In genomic region chr10:5139246-5139931, GRCm38 (mm10) we compare ENCODE assay signal across 16 mouse cellular contexts.
A peak's percentile ranks its signal among the peaks of the same experiment; 100 is the strongest.
DNase-seq lines count a peak whose midpoint lies in the region; ATAC-seq and TF ChIP-seq lines count a peak whose summit lies in the region.
"Had no signal": no experiment of that assay in that cellular context is flagged by ENCODE, and none has a peak within 500 bp of the region (broad histone marks: within the 10 kb centered on the region; RNA-seq: fewer than 3 reads in every experiment).

No protein-coding gene starts in this region.

- no peak overlapping the region for H3K4me3 ChIP-seq in heart, embryonic 12.5 days
- H3K4me3 ChIP-seq in stomach, embryonic 14.5 days (ENCODE audit: low read depth, low read length), result no peak overlapping the region
- no peak overlapping the region for H3K4me3 ChIP-seq in stomach, postnatal 0 days (ENCODE audit: low read depth, low read length)
- H3K4me3 ChIP-seq in kidney, embryonic 14.5 days (ENCODE audit: low read length), result no peak overlapping the region
- no peak overlapping the region for H3K4me3 ChIP-seq in stomach, embryonic 16.5 days (replicated peaks; ENCODE audit: low read length)
- H3K4me3 ChIP-seq: embryonic facial prominence, embryonic 12.5 days; forebrain, embryonic 15.5 days; midbrain, embryonic 10.5 days had no signal

- TF ChIP-seq CTCF in stomach, postnatal 0 days (IDR thresholded peaks at IDR 0.05; ENCODE audit: low read depth), result no peak

- peak; percentile 9 to 11 for DNase-seq in heart, postnatal 10 days
- DNase-seq in stomach, postnatal 0 days (ENCODE audit: low spot score), result no peak
- no peak for DNase-seq in adrenal gland, postnatal 14 days
- DNase-seq: adrenal gland, adult 8-10 months; cerebellum, adult 9-11 months; thymus, postnatal 14 days had no signal

- 0 out of 2 replicates have a peak, but pooled peaks cover 3% of the 10 kb centered on the region for H3K9me3 ChIP-seq in heart, embryonic 12.5 days (replicated peaks)
- H3K9me3 ChIP-seq in stomach, embryonic 14.5 days (ENCODE audit: control insufficient read depth, low read depth, low read length), result no peaks in the 10 kb centered on the region
- H3K9me3 ChIP-seq in stomach, postnatal 0 days (ENCODE audit: control insufficient read depth, low read length), result no peaks in the 10 kb centered on the region
- H3K9me3 ChIP-seq in kidney, embryonic 14.5 days (ENCODE audit: control insufficient read depth, low read length), result no peaks in the 10 kb centered on the region
- no peaks in the 10 kb centered on the region for H3K9me3 ChIP-seq in stomach, embryonic 16.5 days (replicated peaks; ENCODE audit: control insufficient read depth, low read length)
- H3K9me3 ChIP-seq: embryonic facial prominence, embryonic 12.5 days; forebrain, embryonic 15.5 days; midbrain, embryonic 10.5 days had no signal

- H3K36me3 ChIP-seq in heart, embryonic 12.5 days, result peaks cover 41% of the 10 kb centered on the region
- no peaks in the 10 kb centered on the region; the same call in 1 of the 2 replicates for H3K36me3 ChIP-seq in stomach, embryonic 14.5 days (ENCODE audit: control insufficient read depth, insufficient read depth, low read length)
- H3K36me3 ChIP-seq in stomach, postnatal 0 days (ENCODE audit: control insufficient read depth, insufficient read depth, low read length), result no peaks in the 10 kb centered on the region; the same call in 1 of the 2 replicates
- no peaks in the 10 kb centered on the region for H3K36me3 ChIP-seq in kidney, embryonic 14.5 days (ENCODE audit: control insufficient read depth, insufficient read depth, low read length)
- H3K36me3 ChIP-seq in stomach, embryonic 16.5 days (ENCODE audit: control insufficient read depth, insufficient read depth, low read length), result no peaks in the 10 kb centered on the region
- H3K36me3 ChIP-seq: forebrain, embryonic 15.5 days had no signal

- no peak overlapping the region for H3K27ac ChIP-seq in heart, embryonic 12.5 days (ENCODE audit: poor library complexity, severe bottlenecking)
- peak overlapping the region; percentile 0; the same call in 1 of the 2 replicates for H3K27ac ChIP-seq in stomach, embryonic 14.5 days (ENCODE audit: low read length)
- H3K27ac ChIP-seq in stomach, postnatal 0 days (replicated peaks), result no peak overlapping the region
- H3K27ac ChIP-seq in kidney, embryonic 14.5 days (ENCODE audit: low read depth, low read length), result peak overlapping the region; percentile 78; the same call in 1 of the 2 replicates
- 0 out of 2 replicates have a peak overlapping the region, but pooled peaks have one; percentile 31 for H3K27ac ChIP-seq in stomach, embryonic 16.5 days (ENCODE audit: low read length)
- H3K27ac ChIP-seq: embryonic facial prominence, embryonic 12.5 days; forebrain, embryonic 15.5 days; hindbrain, embryonic 14.5 days; macrophage; midbrain, embryonic 10.5 days had no signal

- ATAC-seq in heart, embryonic 12.5 days (ENCODE audit: insufficient number of reproducible peaks, low FRiP score), result no peak
- 0 out of 2 replicates have a peak, but pooled peaks have one; percentile 49 for ATAC-seq in stomach, embryonic 14.5 days (ENCODE audit: insufficient number of reproducible peaks, insufficient read depth, low FRiP score, low read depth)
- ATAC-seq in stomach, postnatal 0 days (ENCODE audit: low FRiP score, low TSS enrichment), result no peak
- peak; percentile 92 for ATAC-seq in kidney, embryonic 14.5 days (ENCODE audit: low FRiP score, low TSS enrichment)
- ATAC-seq in stomach, embryonic 16.5 days (ENCODE audit: insufficient read depth, low FRiP score), result no peak
- ATAC-seq: forebrain, embryonic 15.5 days had no signal

- H3K4me2 ChIP-seq in heart, embryonic 12.5 days, result no peak overlapping the region
- no peak overlapping the region for H3K4me2 ChIP-seq in stomach, embryonic 14.5 days (replicated peaks; ENCODE audit: low read depth, low read length)
- H3K4me2 ChIP-seq in stomach, postnatal 0 days (replicated peaks; ENCODE audit: low read depth), result no peak overlapping the region
- no peak overlapping the region for H3K4me2 ChIP-seq in kidney, embryonic 14.5 days (replicated peaks; ENCODE audit: low read depth, low read length)
- no peak overlapping the region for H3K4me2 ChIP-seq in stomach, embryonic 16.5 days (ENCODE audit: low read depth, low read length)
- H3K4me2 ChIP-seq: embryonic facial prominence, embryonic 12.5 days; forebrain, embryonic 15.5 days; hindbrain, embryonic 14.5 days; liver, embryonic 11.5 days had no signal

- 82% methylated on average over 3 of the region's 3 CpGs for WGBS in heart, embryonic 12.5 days
- WGBS in stomach, embryonic 14.5 days, result 43% methylated on average over 3 of the region's 3 CpGs
- WGBS in stomach, postnatal 0 days, result 63% methylated on average over 3 of the region's 3 CpGs
- WGBS in kidney, embryonic 14.5 days, result 33% methylated on average over 3 of the region's 3 CpGs
- WGBS in stomach, embryonic 16.5 days, result 51% methylated on average over 3 of the region's 3 CpGs

- no peaks in the 10 kb centered on the region for H3K4me1 ChIP-seq in heart, embryonic 12.5 days (replicated peaks)
- no peaks in the 10 kb centered on the region for H3K4me1 ChIP-seq in stomach, embryonic 14.5 days (ENCODE audit: control insufficient read depth, insufficient read depth, low read length)
- H3K4me1 ChIP-seq in stomach, postnatal 0 days (replicated peaks; ENCODE audit: control insufficient read depth, insufficient read depth), result no peaks in the 10 kb centered on the region
- H3K4me1 ChIP-seq in kidney, embryonic 14.5 days (ENCODE audit: control insufficient read depth, insufficient read depth, low read length), result no peaks in the 10 kb centered on the region
- no peaks in the 10 kb centered on the region for H3K4me1 ChIP-seq in stomach, embryonic 16.5 days (ENCODE audit: control insufficient read depth, insufficient read depth, low read length)
- H3K4me1 ChIP-seq: embryonic facial prominence, embryonic 12.5 days; forebrain, embryonic 15.5 days; midbrain, embryonic 10.5 days had no signal

- H3K9ac ChIP-seq in heart, embryonic 12.5 days, result no peak overlapping the region
- H3K9ac ChIP-seq in stomach, embryonic 14.5 days (replicated peaks; ENCODE audit: low read depth, low read length), result no peak overlapping the region
- H3K9ac ChIP-seq in stomach, postnatal 0 days (ENCODE audit: low read length), result no peak overlapping the region
- H3K9ac ChIP-seq in kidney, embryonic 14.5 days (ENCODE audit: low read depth, low read length), result no peak overlapping the region
- no peak overlapping the region for H3K9ac ChIP-seq in stomach, embryonic 16.5 days (ENCODE audit: low read length)
- H3K9ac ChIP-seq: embryonic facial prominence, embryonic 12.5 days; forebrain, embryonic 15.5 days; hindbrain, embryonic 14.5 days had no signal

- no peak for TF ChIP-seq EP300 in stomach, postnatal 0 days (optimal IDR thresholded peaks at IDR 0.05)

- intact Hi-C loops in heart, postnatal 10 days (cut with DNase I), result no loop called here

- no peaks in the 10 kb centered on the region for H3K27me3 ChIP-seq in heart, embryonic 12.5 days (replicated peaks)
- no peaks in the 10 kb centered on the region for H3K27me3 ChIP-seq in stomach, embryonic 14.5 days (ENCODE audit: control insufficient read depth, insufficient read depth, low read length)
- no peaks in the 10 kb centered on the region for H3K27me3 ChIP-seq in stomach, postnatal 0 days (ENCODE audit: control insufficient read depth, insufficient read depth, low read length)
- no peaks in the 10 kb centered on the region for H3K27me3 ChIP-seq in kidney, embryonic 14.5 days (ENCODE audit: control insufficient read depth, insufficient read depth, low read length)
- no peaks in the 10 kb centered on the region for H3K27me3 ChIP-seq in stomach, embryonic 16.5 days (ENCODE audit: control insufficient read depth, insufficient read depth, low read length)
- H3K27me3 ChIP-seq: embryonic facial prominence, embryonic 12.5 days; forebrain, embryonic 15.5 days had no signal

Comparison
In these comparisons a context has a peak if more than half of its experiments do, and no peak if none do; other contexts are left out.
1. ATAC-seq: peak in stomach, embryonic 14.5 days (single experiment) and kidney, embryonic 14.5 days (single experiment); none in heart, embryonic 12.5 days (single experiment), stomach, postnatal 0 days (single experiment) and stomach, embryonic 16.5 days (single experiment).
2. H3K27ac ChIP-seq: peak in stomach, embryonic 14.5 days (single experiment), kidney, embryonic 14.5 days (single experiment) and stomach, embryonic 16.5 days (single experiment); none in heart, embryonic 12.5 days (single experiment) and stomach, postnatal 0 days (single experiment).
3. DNase-seq: peak in heart, postnatal 10 days (2 of 2); none in stomach, postnatal 0 days (single experiment) and adrenal gland, postnatal 14 days (single experiment).